Mouse (Mus musculus): ENCODE results near the gene Plcb2. TPM values are rescaled to one million over a fixed set of nuclear protein-coding genes. Genes with fewer than 3 reads are reported as not detected.

Plcb2 gene
- polyA plus RNA-seq, 1 experiment from 2014 or later = 3.2 TPM

DNA sequence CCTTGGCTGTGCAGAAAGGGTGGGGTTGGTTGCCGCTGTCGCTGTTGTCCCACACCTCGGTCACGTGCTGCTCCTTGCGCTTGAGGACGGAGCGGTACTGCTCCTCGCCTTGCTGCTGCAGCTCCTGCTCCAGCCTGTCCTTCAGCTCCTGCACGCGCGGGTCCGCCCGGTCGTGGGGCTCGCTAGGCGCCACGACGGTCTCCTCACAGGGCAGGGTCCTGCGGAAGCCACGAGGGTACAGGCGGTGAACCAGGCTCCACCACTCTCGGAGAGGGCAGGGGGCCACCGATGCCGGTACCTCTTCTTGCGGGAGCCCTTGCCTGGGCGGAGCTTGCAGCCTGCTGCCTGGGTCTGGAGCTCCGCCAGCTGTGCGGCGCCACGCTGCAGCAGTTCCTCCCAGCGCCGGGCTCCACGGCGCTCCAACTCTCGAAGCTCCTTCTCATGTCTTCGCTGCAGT is 17.2 kb downstream of the Plcb2 start:
- Histone ChIP-seq H3K9me3 (replicated peaks) (no peaks in the 10 kb centered on the region), H3K4me3 (peak overlapping the region; percentile 47), H3K27me3 (peaks cover 48% of the 10 kb centered on the region), H3K4me2 (peak overlapping the region; percentile 89), H3K36me3 (no peaks in the 10 kb centered on the region), H3K9ac (peak overlapping the region; percentile 54), H3K27ac (no peak overlapping the region), H3K4me1 (replicated peaks) (peaks cover 64% of the 10 kb centered on the region)
- WGBS = under 1% methylated on average over 36 of the region's 36 CpGs
- 0 out of 2 replicates have a peak, but pooled peaks have one; percentile 24 for ATAC-seq (replicated peaks; ENCODE audit: insufficient number of reproducible peaks, insufficient read depth, low FRiP score, low read depth)

DNA sequence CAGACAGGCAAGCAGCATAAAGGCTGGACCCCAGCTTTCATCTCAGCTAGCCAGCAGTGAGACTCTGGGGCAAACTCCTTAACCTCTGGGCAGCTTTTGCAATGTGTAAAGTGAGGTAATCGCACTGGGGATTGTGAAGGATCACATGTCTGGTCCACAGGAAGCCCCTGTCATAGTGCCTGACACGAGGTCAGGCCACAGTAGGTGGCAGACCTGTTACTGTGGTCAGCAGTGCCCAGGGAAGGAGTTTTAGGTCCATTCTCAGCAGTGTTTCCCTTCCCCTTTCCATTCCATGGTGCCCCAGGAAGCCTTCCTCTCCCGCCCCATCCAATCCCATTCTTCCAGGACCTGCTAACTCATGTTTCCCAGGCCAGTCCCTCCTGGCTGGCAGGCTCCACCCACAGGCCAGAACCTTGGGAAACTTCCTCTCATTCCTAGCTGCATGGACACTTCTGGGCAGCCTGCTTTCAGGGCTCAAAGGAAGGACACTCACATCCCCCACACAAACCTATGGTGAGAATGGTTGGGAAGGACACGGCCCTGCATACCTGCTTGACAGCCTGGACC is 18.5 kb downstream of the Plcb2 start:
- H3K4me1 ChIP-seq (replicated peaks) = peaks cover 67% of the 10 kb centered on the region

DNA sequence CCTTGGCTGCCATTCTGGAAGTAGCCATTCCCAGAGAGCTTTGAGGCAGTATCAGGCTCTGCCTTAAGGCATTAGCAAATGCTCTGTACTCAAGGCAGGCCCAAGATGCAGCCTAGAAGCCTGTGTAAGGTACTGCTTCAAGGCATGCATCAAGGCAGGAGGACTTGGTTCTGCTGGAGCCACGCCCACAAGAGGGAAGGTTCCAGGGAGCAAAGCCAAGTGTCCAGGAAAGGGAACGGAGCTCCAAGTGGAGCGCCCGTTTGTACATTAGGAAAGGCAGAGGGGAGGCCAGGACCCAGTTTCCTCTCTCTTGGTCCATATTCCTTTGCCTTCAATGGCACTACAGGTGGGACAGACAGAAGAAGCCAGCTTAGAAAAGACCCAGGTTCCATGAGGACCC is 19.8 kb downstream of the Plcb2 start:
- Histone ChIP-seq H3K9me3 (replicated peaks) (no peaks in the 10 kb centered on the region), H3K36me3 (no peaks in the 10 kb centered on the region), H3K9ac (no peak overlapping the region), H3K4me2 (no peak overlapping the region), H3K4me1 (replicated peaks) (peaks cover 76% of the 10 kb centered on the region), H3K4me3 (no peak overlapping the region), H3K27me3 (peaks cover 74% of the 10 kb centered on the region), H3K27ac (no peak overlapping the region)
- ATAC-seq (replicated peaks; ENCODE audit: insufficient number of reproducible peaks, insufficient read depth, low FRiP score, low read depth) = no peak
- 67% methylated on average over 4 of the region's 4 CpGs for WGBS

More for the DNA sequence above, 18.5 kb downstream of the Plcb2 start:
- Histone ChIP-seq H3K9me3 (replicated peaks) (no peaks in the 10 kb centered on the region), H3K27me3 (peaks cover 62% of the 10 kb centered on the region), H3K9ac (no peak overlapping the region), H3K4me3 (no peak overlapping the region), H3K4me2 (no peak overlapping the region), H3K36me3 (no peaks in the 10 kb centered on the region), H3K27ac (no peak overlapping the region)
- WGBS = 54% methylated on average over 4 of the region's 4 CpGs
- no peak for ATAC-seq (replicated peaks; ENCODE audit: insufficient number of reproducible peaks, insufficient read depth, low FRiP score, low read depth)

DNA sequence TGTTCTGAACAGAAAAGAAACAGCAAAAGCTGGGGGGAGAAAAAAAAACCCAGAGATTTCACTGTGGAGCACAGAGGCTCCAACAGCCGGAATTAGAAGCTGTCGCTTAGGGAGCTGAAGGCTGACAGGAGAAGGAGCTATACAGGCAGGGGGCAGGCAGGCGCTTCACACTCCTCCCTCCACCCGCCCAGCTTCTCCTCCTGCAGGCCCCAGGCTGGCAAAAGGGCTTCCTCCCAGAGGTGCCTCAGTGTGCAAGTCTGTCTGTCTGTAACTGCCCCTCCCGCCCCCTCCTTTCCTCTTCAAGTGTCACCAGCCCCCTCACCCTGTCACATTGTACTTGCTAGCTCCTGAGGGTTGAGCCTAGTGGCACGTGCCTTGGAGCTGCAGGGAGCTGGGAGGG is 21.8 kb downstream of the Plcb2 start:
- H3K9ac ChIP-seq = no peak overlapping the region; the same call in 1 of the 2 replicates
- peaks cover 83% of the 10 kb centered on the region for H3K27me3 ChIP-seq
- H3K9me3 ChIP-seq (replicated peaks) = no peaks in the 10 kb centered on the region
- ATAC-seq (replicated peaks; ENCODE audit: insufficient number of reproducible peaks, insufficient read depth, low FRiP score, low read depth) = peak; percentile 48
- 10% methylated on average over 6 of the region's 6 CpGs for WGBS
- no peak overlapping the region for H3K4me3 ChIP-seq
- H3K36me3 ChIP-seq = no peaks in the 10 kb centered on the region
- peak overlapping the region; percentile 58 for H3K27ac ChIP-seq
- no peak overlapping the region for H3K4me2 ChIP-seq
- H3K4me1 ChIP-seq (replicated peaks) = peaks cover 84% of the 10 kb centered on the region

DNA sequence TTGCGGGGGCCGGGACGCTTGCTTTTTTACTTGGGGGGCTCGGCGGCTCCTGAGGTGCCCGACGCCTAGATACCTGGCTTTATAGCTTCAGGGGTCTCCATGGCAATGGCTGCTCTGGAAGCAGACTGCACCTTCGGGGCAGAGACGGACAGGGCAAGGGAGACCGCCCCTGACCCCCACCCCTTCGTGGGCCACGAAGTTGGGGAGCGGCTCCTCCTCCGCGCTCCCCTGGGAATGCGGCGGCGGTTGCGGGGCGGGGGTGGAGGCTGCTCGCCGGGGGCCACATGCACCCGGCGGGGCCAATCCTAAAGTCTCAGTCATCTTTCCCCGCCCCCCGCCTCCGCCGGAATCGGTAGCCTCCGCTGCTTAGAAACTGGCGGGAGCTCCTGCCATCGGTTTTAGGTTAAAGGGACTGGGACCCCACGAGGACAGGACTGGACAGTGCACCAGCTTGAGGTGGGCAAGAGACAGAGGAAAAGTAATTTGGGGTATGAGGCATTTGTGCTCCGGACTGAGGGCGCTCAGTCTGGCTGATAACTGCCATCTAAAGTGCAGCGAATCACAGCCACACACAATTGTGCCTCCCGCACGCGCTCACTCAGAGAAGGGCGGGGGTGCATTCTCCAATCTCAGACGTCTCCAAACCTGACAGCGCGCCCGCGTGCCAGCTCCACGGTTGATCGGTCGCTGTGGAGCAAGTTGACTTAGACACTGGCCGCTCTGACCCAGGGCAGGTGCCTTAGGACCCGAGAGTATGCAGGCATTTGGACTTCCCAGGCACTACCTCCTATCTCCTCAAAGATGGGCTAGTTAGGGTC is 24.1 kb downstream of the Plcb2 start, which contains the start of gene Ankrd63:
Ankrd63 (minus strand) TSS at position 51 of the 818 bp plus-strand sequence.
- no peaks in the 10 kb centered on the region for H3K36me3 ChIP-seq
- peak within 1 kb of the TSS; percentile 71 for H3K9ac ChIP-seq
- H3K27ac ChIP-seq = peak within 1 kb of the TSS; percentile 48
- H3K4me3 ChIP-seq = peak within 1 kb of the TSS; percentile 55
- 3% methylated on average over 50 of the region's 50 CpGs for WGBS
- H3K4me1 ChIP-seq (replicated peaks) = peaks cover 85% of the 10 kb centered on the region
- H3K4me2 ChIP-seq = peak within 1 kb of the TSS; percentile 89
- no peaks in the 10 kb centered on the region for H3K9me3 ChIP-seq (replicated peaks)
- 0 out of 2 replicates have a peak, but pooled peaks have one; percentile 4 for ATAC-seq (replicated peaks; ENCODE audit: insufficient number of reproducible peaks, insufficient read depth, low FRiP score, low read depth)
- H3K27me3 ChIP-seq = peaks cover 89% of the 10 kb centered on the region

DNA sequence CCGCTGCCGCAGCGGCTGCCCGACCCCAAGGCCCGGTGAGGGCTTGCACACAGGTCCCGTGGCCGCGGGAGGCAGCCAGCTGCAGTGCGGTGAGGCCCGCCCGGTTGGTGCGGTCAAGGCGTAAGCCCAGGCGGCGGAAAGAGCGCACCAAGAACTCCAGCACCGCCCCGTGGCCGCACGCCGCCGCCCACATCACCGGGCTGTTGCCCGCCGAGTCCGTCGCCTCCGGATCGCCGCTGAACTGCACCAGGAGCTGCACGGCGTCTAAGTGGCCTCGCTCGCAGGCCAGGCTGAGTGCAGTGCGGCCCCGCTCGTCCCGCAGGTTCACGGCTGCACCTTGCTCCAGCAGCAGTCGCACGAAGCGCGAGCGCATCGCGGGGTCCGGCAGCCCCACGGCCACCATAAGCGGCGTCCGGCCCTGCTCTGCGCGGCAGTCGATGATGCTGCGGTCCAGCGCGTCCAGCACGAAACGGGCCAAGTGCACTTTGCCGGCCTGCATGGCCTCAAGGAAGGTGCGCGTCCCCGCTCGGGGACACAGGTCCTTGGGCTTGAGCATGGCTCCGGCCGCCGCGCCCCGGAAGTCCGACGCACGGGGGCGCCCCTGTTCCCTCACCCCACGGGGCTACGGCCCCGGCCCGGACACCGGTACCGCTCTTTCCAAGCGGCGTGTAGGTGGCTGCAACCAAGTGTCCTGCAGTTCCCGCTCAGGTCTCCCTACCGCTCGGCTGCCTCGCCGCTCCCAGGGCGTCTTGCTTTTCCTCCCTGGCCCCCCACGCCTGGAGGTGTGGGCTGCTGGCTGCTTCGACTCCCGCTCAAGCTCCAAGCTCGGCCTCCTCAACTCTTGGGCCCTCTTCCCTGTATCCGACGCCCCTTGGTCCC is 25.1 kb downstream of the Plcb2 start:
- ATAC-seq (replicated peaks; ENCODE audit: insufficient number of reproducible peaks, insufficient read depth, low FRiP score, low read depth) = peak; percentile 54
- Histone ChIP-seq H3K27me3 (peaks cover 81% of the 10 kb centered on the region), H3K4me3 (peak overlapping the region; percentile 55), H3K4me1 (replicated peaks) (peaks cover 79% of the 10 kb centered on the region), H3K9ac (peak overlapping the region; percentile 71), H3K4me2 (peak overlapping the region; percentile 89), H3K36me3 (no peaks in the 10 kb centered on the region), H3K27ac (peak overlapping the region; percentile 48), H3K9me3 (replicated peaks) (no peaks in the 10 kb centered on the region)
- under 1% methylated on average over 93 of the region's 93 CpGs for WGBS

DNA sequence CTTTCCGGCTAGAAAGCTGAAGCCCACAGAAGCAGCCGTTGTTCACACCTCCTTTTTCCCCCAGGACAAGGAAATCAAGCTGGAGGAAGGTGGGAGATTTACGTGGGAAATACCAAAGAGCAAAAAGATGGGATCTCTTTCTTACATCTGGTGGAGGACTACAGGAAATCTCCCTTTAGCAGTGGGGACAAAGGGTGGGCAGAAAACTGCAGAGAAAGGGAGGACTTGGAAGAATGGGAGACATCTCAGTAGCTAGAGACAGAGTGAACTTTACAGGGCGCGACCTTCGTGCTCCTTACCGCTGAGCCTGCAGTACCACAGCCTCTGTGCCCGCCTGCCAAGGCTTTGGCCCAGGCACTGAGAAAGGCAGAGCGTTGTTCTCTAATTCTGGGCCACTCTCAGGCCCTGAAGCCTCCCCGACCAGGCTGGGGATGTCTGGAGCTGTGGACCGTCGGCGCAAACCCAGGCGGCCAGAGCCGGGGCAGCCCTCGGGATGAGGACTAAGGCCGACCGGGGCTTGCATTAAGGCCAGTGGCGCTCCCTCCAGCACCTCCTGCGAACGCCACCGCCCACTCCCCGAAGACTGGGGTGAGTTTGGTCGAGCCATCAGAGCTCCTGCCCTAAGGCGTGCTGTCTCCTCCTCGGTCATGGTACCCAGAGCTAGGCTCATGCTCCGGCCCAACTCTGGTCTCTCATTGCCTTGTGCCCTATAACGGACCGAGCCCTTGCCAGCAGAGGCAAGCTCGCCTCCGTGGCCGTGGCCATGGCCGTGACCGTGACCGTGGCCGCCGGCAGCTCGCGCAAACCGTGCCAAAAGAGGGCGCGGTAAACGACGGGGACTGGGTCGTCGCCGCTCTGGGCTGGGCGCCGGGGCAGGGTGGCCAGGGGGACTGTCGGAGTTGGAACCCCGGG is 26.0 kb downstream of the Plcb2 start:
- H3K4me3 ChIP-seq = peak overlapping the region; percentile 55
- no peak for ATAC-seq (replicated peaks; ENCODE audit: insufficient number of reproducible peaks, insufficient read depth, low FRiP score, low read depth)
- H3K4me1 ChIP-seq (replicated peaks) = peaks cover 87% of the 10 kb centered on the region
- H3K36me3 ChIP-seq = no peaks in the 10 kb centered on the region
- H3K9me3 ChIP-seq (replicated peaks) = no peaks in the 10 kb centered on the region
- 15% methylated on average over 51 of the region's 51 CpGs for WGBS
- H3K27me3 ChIP-seq = peaks cover 76% of the 10 kb centered on the region
- peak overlapping the region; percentile 71 for H3K9ac ChIP-seq
- H3K4me2 ChIP-seq = peak overlapping the region; percentile 89
- 0 out of 2 replicates have a peak overlapping the region, but pooled peaks have one; percentile 2 for H3K27ac ChIP-seq

DNA sequence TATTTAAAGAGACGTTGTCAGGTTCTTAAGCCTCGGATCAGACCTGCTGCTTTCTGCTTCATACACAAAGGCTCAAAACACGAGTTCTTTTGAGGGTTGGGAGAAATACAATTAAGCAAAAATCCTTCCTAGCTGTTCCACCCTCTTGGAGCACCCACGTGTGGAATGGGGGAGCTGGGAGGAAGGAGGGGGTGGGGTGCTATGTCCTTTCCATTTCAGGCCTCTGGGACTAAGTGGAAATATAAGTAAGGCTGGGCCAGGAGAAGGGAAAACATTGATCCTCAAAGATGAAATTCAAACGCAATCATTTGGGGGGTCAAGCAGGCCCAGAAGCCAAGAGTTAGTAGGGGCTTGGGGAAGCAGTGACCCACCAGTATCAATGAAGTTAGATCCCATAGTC is 27.1 kb downstream of the Plcb2 start:
- Histone ChIP-seq H3K27me3 (peaks cover 71% of the 10 kb centered on the region), H3K27ac (no peak overlapping the region), H3K9ac (peak overlapping the region; percentile 13; the same call in 1 of the 2 replicates), H3K9me3 (replicated peaks) (no peaks in the 10 kb centered on the region), H3K4me3 (no peak overlapping the region), H3K36me3 (no peaks in the 10 kb centered on the region), H3K4me2 (peak overlapping the region; percentile 59), H3K4me1 (replicated peaks) (peaks cover 87% of the 10 kb centered on the region)
- 24% methylated on average over 5 of the region's 5 CpGs for WGBS
- no peak for ATAC-seq (replicated peaks; ENCODE audit: insufficient number of reproducible peaks, insufficient read depth, low FRiP score, low read depth)

DNA sequence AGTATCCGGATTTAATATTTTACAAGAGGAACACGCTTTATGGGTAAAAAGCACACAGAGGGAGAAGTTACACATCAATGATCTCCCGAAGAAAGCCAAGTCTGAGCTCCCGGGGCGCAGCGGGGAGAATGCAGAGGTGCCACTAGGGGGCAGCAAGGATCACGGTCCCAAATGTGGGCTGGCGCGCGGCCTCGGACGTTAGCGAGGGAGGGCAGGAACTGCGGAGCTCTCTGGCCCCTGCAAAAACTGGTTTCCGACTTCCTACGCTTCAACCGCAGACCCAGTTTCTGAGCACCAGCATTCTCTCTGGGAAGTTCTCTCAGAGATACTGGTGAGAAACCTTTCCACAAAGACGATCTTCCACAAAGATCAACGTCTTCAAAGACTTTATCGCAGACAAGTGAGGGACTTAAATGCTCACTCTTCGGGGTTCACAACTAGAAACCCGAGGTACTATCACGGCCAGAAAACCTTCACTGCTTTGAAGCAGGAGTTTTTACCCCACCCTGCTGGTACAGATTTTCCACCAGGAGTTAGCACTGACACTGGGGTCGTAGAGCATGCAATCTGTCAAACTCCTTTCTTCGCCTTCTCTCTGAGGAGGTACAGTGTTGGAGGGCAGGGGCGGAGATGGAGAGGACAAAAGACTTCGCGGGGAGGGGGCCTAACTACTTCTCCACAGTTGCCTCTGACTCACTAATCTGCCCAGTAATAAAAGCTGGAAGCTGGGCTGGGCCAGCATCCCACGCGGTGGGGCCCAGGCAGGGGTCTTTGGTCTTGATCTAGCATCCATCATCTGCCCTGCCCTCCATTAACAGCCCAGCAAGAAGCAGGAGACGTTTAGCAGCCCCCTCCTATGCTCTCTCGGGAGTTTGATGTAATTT is 27.8 kb downstream of the Plcb2 start:
- Histone ChIP-seq H3K9ac (no peak overlapping the region), H3K4me2 (peak overlapping the region; percentile 59), H3K9me3 (replicated peaks) (no peaks in the 10 kb centered on the region), H3K36me3 (no peaks in the 10 kb centered on the region), H3K27ac (no peak overlapping the region), H3K4me1 (replicated peaks) (peaks cover 86% of the 10 kb centered on the region), H3K4me3 (peak overlapping the region; percentile 29), H3K27me3 (peaks cover 68% of the 10 kb centered on the region)
- no peak for ATAC-seq (replicated peaks; ENCODE audit: insufficient number of reproducible peaks, insufficient read depth, low FRiP score, low read depth)
- 4% methylated on average over 32 of the region's 32 CpGs for WGBS
